Mouse (Mus musculus) ES-E14 (cell line): ENCODE results near the gene Stag3.

ENCODE experiments used
- CHD2 ChIP-seq: IDR thresholded peaks from 2 replicates; pipeline ENCODE4 v1.6.1; 2014; ENCODE audit warnings: mild to moderate bottlenecking, low read depth, low read length, inconsistent platforms
- ZC3H11A ChIP-seq: IDR thresholded peaks from 2 replicates; pipeline ENCODE4 v1.6.1; 2012; ENCODE audit warnings: low read depth, mild to moderate bottlenecking, inconsistent platforms, low read length, borderline replicate concordance
- ZNF384 ChIP-seq: IDR thresholded peaks from 2 replicates; pipeline ENCODE4 v1.6.1; 2012; ENCODE audit warnings: low read depth, low read length, inconsistent platforms

DNA sequence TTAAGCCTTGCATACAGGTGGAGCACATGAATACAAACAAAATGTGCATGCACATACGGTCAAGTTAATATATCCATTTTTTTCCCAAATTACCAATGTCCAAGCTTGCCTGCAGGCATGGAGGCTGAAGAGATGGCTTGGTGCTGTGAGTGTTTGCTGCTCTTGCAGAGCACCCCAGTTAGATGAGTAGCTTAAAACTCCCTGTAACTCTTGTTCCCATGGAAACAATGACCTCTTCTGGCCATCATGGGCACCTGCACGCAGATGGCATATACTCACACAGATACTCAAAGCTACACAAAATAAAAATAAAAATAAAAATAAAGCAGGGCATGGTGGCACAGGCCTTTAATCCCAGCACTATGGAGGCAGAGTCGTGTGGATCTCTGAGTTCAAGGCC lies 27.0 kb upstream of the Stag3 start:
- TF ChIP-seq ZNF384 (no peak), ZC3H11A (no peak), CHD2 (no peak)
